Mouse (Mus musculus): ENCODE results near the gene Tppp3. TPM values are rescaled to one million over a fixed set of nuclear protein-coding genes. Genes with fewer than 3 reads are reported as not detected.

Gene Tppp3
- polyA plus RNA-seq, 1 experiment: 60.5 TPM

DNA sequence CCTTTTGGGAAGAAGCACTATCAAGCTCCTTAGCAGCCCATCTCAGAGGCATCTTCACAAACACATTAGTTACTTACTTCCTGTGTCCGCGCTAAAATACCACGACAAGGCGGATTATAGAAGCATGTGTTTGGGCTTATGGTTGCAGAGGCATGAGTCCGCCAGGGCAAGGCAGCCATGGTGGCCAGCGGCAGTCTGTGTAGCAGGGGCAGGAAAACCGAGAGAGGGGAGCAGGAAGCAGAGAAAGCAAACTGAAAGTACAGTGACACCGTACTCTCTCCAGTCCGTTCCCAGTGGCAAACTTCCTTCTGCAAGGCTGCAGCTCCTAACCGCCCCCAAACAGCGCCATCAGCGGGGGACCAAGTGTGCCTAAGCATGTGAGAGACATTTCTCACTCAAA, 28.5 kb upstream of the Tppp3 start:
- 39% methylated on average over 12 of the region's 12 CpGs for WGBS
- Histone ChIP-seq H3K4me3 (ENCODE audit: low read depth, low read length) (peak overlapping the region; percentile 60), H3K4me1 (ENCODE audit: control insufficient read depth, insufficient read depth, insufficient read length, low read length) (peaks cover 10% of the 10 kb centered on the region), H3K36me3 (ENCODE audit: control insufficient read depth, insufficient read depth, low read length) (no peaks in the 10 kb centered on the region), H3K27me3 (ENCODE audit: control insufficient read depth, insufficient read depth, low read length) (no peaks in the 10 kb centered on the region), H3K27ac (ENCODE audit: insufficient read depth, low read depth, low read length) (0 out of 2 replicates have a peak overlapping the region, but pooled peaks have one; percentile 33)
- TF ChIP-seq CTCF (IDR thresholded peaks at IDR 0.05; ENCODE audit: extremely low read depth, insufficient read length, insufficient replicate concordance, low read depth, low read length) (no peak), POLR2A (IDR thresholded peaks at IDR 0.05; ENCODE audit: low read depth, low read length) (no peak)

DNA sequence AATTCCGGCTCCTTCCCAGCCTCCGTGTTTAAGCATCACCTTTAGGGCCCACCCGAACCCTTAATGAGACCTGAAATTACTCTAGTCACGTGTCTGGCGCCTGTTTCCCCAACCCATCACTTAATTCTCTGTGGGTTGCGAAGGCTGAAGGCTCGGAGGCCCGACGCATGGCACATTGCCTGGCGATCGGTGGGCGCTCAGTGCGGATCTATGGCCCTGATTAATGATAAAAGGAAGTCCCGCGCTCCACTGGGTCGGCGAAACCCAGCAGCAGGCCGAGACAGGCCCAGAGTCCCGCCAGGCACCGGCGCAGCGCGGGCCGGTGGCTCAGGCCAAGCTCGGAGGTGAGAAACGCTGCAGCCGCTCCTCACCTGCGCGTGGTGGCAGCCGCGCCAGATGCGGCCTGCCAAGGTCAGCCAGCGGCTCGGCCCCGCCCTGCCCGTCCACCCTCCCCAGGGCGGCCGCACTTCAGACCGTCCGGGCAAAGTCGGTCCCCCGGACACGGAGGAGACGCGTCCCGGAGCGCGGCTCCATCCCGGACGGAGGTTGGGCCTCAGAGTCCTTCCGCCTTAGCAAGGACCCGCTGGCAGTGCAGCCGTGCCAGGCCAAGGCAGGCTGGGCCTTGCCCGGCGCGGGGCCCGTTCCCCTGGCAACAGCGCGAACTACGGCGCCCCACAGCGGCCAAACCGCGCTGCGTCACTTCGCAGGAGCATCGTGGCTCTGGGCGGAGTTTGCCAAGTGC, 25.3 kb upstream of the Tppp3 start, which contains the start of gene Zdhhc1:
Gene Zdhhc1 (minus strand): TSS at position 464 of the 742 bp plus-strand sequence.
- H3K27me3 ChIP-seq (ENCODE audit: control insufficient read depth, insufficient read depth, low read length): no peaks in the 10 kb centered on the region
- TF ChIP-seq POLR2A (IDR thresholded peaks at IDR 0.05; ENCODE audit: low read depth, low read length) (no peak; the same call in 1 of the 2 replicates), CTCF (IDR thresholded peaks at IDR 0.05; ENCODE audit: extremely low read depth, insufficient read length, insufficient replicate concordance, low read depth, low read length) (peak; percentile 45; the same call in 1 of the 2 replicates)
- H3K36me3 ChIP-seq (ENCODE audit: control insufficient read depth, insufficient read depth, low read length): no peaks in the 10 kb centered on the region
- 0 out of 2 replicates have a peak within 1 kb of the TSS, but pooled peaks have one; percentile 5 for H3K27ac ChIP-seq (ENCODE audit: insufficient read depth, low read depth, low read length)
- peak within 1 kb of the TSS; percentile 66 for H3K4me3 ChIP-seq (ENCODE audit: low read depth, low read length)
- 2% methylated on average over 68 of the region's 68 CpGs for WGBS
- H3K4me1 ChIP-seq (ENCODE audit: control insufficient read depth, insufficient read depth, insufficient read length, low read length): peaks cover 10% of the 10 kb centered on the region

DNA sequence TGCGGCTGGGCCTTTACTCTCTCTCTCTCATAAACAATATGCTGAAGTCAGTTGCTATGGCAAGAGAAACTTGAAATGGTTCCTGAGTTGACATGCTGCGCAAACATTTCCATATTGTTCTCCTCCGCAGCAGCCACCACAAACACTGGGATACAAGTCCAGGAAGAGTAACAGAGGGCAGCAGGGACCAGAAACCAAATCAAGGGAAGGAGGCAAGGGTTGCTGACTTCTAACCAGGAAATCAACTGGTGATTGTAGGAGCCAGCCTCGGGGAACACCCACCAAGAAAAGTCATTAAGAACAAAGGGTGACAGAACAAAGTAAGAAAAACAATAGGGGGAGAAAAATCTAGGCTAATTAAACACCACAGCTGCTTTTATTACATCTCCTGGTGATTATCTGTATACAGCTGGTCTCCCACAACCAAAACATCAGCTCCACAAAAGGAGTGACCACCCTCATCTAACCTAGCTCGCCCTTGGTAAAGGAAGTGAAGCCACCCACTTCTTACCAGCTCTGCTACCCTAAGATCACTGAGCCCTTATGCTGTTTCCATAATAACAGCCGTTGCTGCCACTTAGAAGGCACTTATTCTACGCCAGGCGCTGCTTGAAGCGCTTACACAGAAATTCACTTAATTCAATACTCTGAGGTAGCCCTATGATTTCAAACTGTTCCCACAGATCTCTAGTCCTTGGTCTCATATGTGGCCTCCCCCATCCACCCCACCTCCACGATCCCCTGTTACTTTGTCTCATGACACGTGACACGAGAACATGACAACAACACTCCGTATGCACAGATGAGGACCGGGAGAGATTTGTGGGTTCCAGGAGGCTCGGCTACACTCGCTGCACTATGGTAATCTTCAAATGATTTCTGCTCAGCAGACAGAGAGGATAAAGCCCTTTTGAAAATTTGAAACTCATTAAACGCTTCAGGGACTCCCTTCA, 24.3 kb upstream of the Tppp3 start:
- Histone ChIP-seq H3K4me1 (ENCODE audit: control insufficient read depth, insufficient read depth, insufficient read length, low read length) (peaks cover 10% of the 10 kb centered on the region), H3K27ac (ENCODE audit: insufficient read depth, low read depth, low read length) (0 out of 2 replicates have a peak overlapping the region, but pooled peaks have one; percentile 26), H3K36me3 (ENCODE audit: control insufficient read depth, insufficient read depth, low read length) (no peaks in the 10 kb centered on the region), H3K4me3 (ENCODE audit: low read depth, low read length) (no peak overlapping the region), H3K27me3 (ENCODE audit: control insufficient read depth, insufficient read depth, low read length) (no peaks in the 10 kb centered on the region)
- TF ChIP-seq CTCF (IDR thresholded peaks at IDR 0.05; ENCODE audit: extremely low read depth, insufficient read length, insufficient replicate concordance, low read depth, low read length): no peak
- TF ChIP-seq POLR2A (IDR thresholded peaks at IDR 0.05; ENCODE audit: low read depth, low read length): no peak
- 59% methylated on average over 17 of the region's 17 CpGs for WGBS

DNA sequence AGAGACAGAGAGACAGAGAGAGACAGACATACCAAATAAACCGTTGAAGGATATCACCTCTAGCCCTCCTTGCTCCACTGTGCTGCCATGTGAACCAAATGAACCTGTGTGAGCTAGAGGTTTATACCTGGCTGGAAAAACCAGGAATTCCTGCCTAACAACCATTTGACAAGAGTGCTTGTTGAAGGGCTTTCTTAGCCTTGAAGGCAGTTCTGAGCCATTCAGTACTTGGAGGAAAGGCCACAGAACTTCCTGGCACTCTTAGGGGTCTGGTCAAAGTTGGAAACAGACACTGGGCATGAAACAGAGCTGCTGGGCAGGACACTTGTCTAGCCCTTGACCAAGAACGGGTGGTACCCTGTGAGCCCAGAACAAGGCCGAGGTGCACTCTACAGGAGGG, 23.2 kb upstream of the Tppp3 start:
- Histone ChIP-seq H3K4me1 (ENCODE audit: control insufficient read depth, insufficient read depth, insufficient read length, low read length) (peaks cover 8% of the 10 kb centered on the region; the same call in 1 of the 2 replicates), H3K27me3 (ENCODE audit: control insufficient read depth, insufficient read depth, low read length) (no peaks in the 10 kb centered on the region), H3K4me3 (ENCODE audit: low read depth, low read length) (no peak overlapping the region), H3K27ac (ENCODE audit: insufficient read depth, low read depth, low read length) (no peak overlapping the region), H3K36me3 (ENCODE audit: control insufficient read depth, insufficient read depth, low read length) (no peaks in the 10 kb centered on the region)
- 83% methylated on average over 3 of the region's 3 CpGs for WGBS
- TF ChIP-seq CTCF (IDR thresholded peaks at IDR 0.05; ENCODE audit: extremely low read depth, insufficient read length, insufficient replicate concordance, low read depth, low read length) (no peak), POLR2A (IDR thresholded peaks at IDR 0.05; ENCODE audit: low read depth, low read length) (no peak)

DNA sequence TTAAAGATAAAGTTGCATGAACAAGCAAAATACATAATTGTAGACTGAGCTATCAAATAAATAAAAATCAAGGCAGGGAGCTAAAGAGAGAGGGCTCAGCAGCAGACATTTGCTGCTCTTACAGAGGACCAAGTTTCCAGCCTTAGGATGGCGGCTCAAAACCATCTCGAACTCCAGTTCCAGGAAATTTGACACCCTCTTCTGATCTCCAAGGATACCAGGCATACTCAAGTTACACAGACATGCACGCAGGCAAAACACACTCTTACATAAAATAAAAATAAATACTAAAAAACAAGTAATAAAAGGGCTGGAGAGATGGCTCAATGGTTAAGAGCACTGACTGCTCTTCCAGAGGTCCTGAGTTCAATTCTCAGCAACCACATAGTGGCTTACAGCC, 22.2 kb upstream of the Tppp3 start:
- no peak overlapping the region for H3K4me3 ChIP-seq (ENCODE audit: low read depth, low read length)
- H3K27ac ChIP-seq (ENCODE audit: insufficient read depth, low read depth, low read length): no peak overlapping the region
- TF ChIP-seq POLR2A (IDR thresholded peaks at IDR 0.05; ENCODE audit: low read depth, low read length) (no peak), CTCF (IDR thresholded peaks at IDR 0.05; ENCODE audit: extremely low read depth, insufficient read length, insufficient replicate concordance, low read depth, low read length) (no peak)
- no peaks in the 10 kb centered on the region for H3K36me3 ChIP-seq (ENCODE audit: control insufficient read depth, insufficient read depth, low read length)
- H3K4me1 ChIP-seq (ENCODE audit: control insufficient read depth, insufficient read depth, insufficient read length, low read length): peaks cover 8% of the 10 kb centered on the region; the same call in 1 of the 2 replicates
- H3K27me3 ChIP-seq (ENCODE audit: control insufficient read depth, insufficient read depth, low read length): no peaks in the 10 kb centered on the region
- WGBS: 80% methylated on average over 3 of the region's 3 CpGs

DNA sequence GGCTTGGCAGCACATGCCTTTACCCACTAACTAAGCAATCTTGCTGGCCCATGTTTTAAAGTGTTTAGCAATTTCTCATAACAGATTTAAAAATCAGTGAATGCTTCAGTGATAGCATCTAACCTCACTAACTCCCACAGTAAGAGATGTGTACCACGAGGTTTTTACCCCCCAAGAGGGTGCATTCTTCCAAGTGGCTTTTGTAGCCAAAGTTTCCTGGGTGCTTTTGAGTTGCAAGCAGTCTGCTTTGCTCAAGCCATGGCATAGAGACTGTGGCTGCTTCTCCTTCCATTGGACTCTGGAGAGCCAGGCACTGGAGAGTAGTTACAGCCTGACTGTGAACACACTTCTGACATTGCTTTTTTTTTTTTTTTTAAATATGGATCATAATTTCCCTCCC, 18.0 kb upstream of the Tppp3 start:
- 51% methylated on average over 1 of the region's 1 CpGs for WGBS
- H3K4me1 ChIP-seq (ENCODE audit: control insufficient read depth, insufficient read depth, insufficient read length, low read length): no peaks in the 10 kb centered on the region
- no peak overlapping the region for H3K4me3 ChIP-seq (ENCODE audit: low read depth, low read length)
- TF ChIP-seq POLR2A (IDR thresholded peaks at IDR 0.05; ENCODE audit: low read depth, low read length): no peak
- no peak for TF ChIP-seq CTCF (IDR thresholded peaks at IDR 0.05; ENCODE audit: extremely low read depth, insufficient read length, insufficient replicate concordance, low read depth, low read length)
- no peak overlapping the region for H3K27ac ChIP-seq (ENCODE audit: insufficient read depth, low read depth, low read length)
- H3K27me3 ChIP-seq (ENCODE audit: control insufficient read depth, insufficient read depth, low read length): no peaks in the 10 kb centered on the region
- H3K36me3 ChIP-seq (ENCODE audit: control insufficient read depth, insufficient read depth, low read length): no peaks in the 10 kb centered on the region
